Mouse (Mus musculus): ENCODE data around the gene Gm14399.

DNA sequence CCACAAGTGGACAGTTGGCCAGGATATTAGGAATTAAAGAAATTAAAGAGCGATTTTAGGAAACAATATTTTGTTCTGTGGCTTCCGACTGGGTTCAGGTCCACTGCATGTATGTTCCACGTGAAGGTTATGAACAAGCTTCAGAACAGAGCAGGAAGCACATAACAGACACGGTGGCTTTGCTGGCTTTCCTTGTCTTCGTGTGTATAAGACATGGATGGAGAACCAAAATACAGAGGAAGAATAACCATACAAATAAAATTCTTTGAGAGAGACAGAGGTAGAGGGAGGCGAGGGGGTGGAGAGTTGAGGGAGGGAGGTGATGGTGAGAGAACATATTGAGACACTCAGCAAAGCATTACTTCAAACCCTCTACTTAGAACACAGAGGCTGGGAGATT is 34.5 kb upstream of the Gm14399 start:
- no peak for TF ChIP-seq CTCF (IDR thresholded peaks at IDR 0.05; ENCODE audit: extremely low read depth, insufficient read depth, low read length)
- no peak for TF ChIP-seq POLR2A (IDR thresholded peaks at IDR 0.05; ENCODE audit: extremely low read depth, insufficient read depth, low read length)
